Mouse (Mus musculus) megakaryocyte, embryonic 14.5 days (primary cell): ENCODE results near the gene Rasa3. TPM values are rescaled to one million over a fixed set of nuclear protein-coding genes. Genes with fewer than 3 reads are reported as not detected.

Experiments
- H3K27me3 ChIP-seq: replicated peaks from 2 replicates; pipeline ENCODE3; 2012; ENCODE audit warnings: inconsistent platforms
- H3K36me3 ChIP-seq: replicated peaks from 2 replicates; pipeline ENCODE3; 2012; ENCODE audit warnings: low read length, inconsistent platforms, mixed read lengths
- H3K4me1 ChIP-seq: 2 replicates; pipeline ENCODE4 v1.6.1; 2012; ENCODE audit warnings: inconsistent platforms
- H3K4me3 ChIP-seq: replicated peaks from 2 replicates; pipeline ENCODE3; 2012; ENCODE audit warnings: moderate library complexity, mild to moderate bottlenecking, inconsistent platforms
- H3K9me3 ChIP-seq: 2 replicates; pipeline ENCODE4 v1.6.1; 2012; ENCODE audit warnings: inconsistent platforms
- FLI1 ChIP-seq: IDR thresholded peaks from 2 replicates; pipeline ENCODE4 v1.6.1; 2012; ENCODE audit warnings: low read length, inconsistent platforms, mixed read lengths
- GATA1 ChIP-seq: IDR thresholded peaks from 3 replicates; pipeline ENCODE4 v1.6.1; 2012; ENCODE audit warnings: mixed read lengths, low read length, inconsistent platforms, borderline replicate concordance
- polyA plus RNA-seq: library from polyadenylated mRNA; stranded (reverse); fragments of >175 nt; gene quantifications from 2 replicates; pipeline ENCODE4 v1.2.3, GENCODE M21; 2012; ENCODE audit warnings: low replicate concordance; ENCODE audit not compliant: insufficient read depth

Rasa3 gene
- polyA plus RNA-seq, 1 experiment, result 86.3 TPM

DNA sequence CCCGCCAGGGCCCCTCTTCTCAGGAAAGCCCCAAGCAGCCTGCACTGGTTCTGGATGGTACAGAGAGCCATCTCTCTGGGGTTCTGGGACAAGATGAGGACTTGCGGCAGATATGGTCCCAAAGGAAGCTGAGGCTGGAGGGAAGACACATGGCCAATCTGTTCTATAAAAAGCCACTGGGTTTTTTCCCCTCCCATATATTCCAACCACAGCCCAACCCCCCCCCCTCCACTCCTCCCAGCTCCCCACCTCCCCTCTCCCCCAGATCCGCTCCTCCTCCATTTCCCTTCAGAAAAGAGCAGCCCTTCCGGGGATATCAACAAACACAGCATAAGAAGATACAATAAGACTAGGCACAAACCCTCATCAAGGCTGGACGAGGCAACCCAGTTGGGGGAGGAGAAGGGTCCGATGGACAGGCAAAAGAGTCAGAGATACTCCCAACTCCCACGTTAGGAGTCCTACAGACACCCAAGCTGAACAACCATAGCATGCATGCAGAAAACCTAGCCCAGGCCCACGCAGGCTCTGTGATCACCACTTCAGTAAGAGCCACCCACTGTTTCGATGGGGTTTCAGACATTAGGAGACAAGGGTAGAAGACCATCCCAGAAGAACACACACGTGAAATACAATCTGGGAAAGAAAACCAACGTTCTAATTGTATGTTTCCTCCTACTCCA lies 22.9 kb downstream of the Rasa3 start:
- peak overlapping the region; percentile 38 for H3K4me3 ChIP-seq
- H3K36me3 ChIP-seq, result peaks cover 94% of the 10 kb centered on the region
- no peaks in the 10 kb centered on the region for H3K9me3 ChIP-seq
- peaks cover 100% of the 10 kb centered on the region for H3K4me1 ChIP-seq
- TF ChIP-seq GATA1, result no peak
- H3K27me3 ChIP-seq, result no peaks in the 10 kb centered on the region

DNA sequence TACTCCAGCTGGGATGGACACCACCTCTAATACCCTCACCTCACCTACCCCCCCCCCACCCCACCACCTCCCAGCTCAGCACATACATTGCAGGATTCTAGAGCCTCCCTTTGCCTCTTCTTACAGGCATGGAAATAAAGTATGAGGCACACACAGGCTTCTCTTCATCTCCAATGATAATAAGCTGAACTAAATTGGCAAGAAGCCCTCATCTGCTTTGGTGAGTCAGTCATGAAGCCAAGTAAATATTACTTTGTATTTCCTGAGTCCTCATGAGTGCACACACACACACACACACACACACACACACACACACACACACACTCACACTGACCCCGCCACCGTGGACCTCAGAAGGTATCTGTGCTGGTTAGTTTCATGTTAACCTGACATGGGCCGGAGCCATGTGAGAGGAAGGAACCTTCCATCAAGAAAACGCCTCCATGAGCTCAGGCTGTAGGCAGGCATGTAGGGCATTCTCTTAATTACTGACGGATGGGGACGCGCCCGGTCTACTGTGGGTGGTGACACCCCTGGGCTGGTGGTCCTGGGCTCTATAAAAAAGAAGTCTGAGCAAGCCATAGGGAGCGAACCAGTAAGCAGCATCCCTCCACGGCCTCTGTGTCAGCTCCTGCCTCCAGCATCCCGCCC lies 26.7 kb downstream of the Rasa3 start:
- TF ChIP-seq FLI1 (no peak), GATA1 (no peak)
- Histone ChIP-seq H3K4me3 (peak overlapping the region; percentile 59), H3K27me3 (no peaks in the 10 kb centered on the region), H3K4me1 (peaks cover 97% of the 10 kb centered on the region), H3K9me3 (no peaks in the 10 kb centered on the region), H3K36me3 (peaks cover 87% of the 10 kb centered on the region)

DNA sequence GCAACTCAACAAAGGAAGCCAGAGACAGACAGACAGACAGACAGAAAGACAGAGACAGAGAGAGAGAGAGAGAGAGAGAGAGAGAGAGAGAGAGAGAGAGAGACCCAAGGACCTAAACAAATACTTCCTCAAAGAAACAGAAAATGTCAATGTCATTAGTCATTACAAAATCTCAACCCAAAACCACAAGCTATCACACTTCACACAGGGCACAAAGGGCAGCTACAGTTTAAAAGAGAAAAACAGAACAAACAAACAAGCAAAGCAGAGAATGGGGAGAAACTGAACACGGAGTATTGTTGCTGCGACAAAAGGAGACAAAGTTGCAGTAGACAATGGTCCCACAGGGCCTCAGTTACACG lies 28.3 kb downstream of the Rasa3 start:
- Histone ChIP-seq H3K4me3 (peak overlapping the region; percentile 86), H3K4me1 (peaks cover 97% of the 10 kb centered on the region), H3K9me3 (no peaks in the 10 kb centered on the region), H3K36me3 (peaks cover 87% of the 10 kb centered on the region), H3K27me3 (no peaks in the 10 kb centered on the region)
- TF ChIP-seq GATA1, result no peak
- TF ChIP-seq FLI1, result no peak

DNA sequence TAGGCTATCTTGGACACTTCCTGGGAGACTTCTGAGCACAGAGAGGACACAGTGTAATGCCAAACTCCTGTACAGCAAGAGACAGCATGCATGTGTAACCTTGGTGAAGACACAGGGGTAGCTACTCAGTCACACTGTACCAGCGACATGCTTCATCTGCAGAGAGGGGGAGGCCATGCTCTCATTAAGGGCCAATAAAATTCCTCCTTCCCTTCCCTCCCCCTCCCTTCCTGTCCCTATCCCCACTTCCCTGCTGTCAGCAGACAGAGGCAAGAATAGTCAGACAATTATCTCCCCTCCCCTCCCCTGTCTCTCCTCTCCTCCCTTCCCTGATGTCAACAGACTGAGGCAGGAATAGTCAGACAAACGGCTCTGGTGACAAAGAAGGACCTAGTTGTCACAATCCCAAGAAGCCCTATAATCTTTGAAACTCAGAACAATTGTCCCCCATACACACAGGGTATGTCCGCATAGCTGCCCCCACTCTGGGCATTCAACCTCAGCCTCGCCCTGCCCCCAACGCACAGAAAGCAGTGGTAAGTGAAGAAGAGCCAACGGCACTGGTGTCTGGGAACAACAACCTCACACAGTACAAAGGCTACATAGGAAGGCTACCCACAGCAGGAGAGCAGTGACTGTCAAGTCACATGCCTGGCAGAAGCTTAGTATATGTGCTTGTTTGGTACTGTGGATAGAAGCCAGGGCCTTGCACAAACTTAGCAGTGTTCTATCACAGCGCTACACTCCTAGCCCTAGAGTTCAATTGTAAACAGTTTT lies 28.8 kb downstream of the Rasa3 start:
- peaks cover 97% of the 10 kb centered on the region for H3K4me1 ChIP-seq

DNA sequence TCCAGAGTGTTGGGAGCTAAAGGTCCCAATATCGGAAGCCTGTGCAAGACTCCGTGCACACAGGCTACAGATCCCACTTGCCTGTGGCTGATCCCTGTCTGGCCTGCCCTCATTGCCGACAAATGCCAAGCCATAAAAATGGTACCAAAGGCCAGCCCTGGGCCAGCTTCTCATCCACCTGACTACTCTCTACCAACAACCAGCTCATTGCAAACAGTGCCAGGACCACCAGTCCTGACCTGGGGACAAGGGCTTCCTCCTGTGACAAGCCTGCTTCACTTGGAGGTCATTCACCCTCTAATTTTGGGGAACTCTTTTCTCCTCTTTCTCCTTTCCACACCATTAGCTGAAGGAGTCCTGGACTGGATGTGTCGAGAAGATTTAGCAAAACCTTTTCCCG lies 29.8 kb downstream of the Rasa3 start:
- TF ChIP-seq FLI1, result no peak
- no peak for TF ChIP-seq GATA1
- peaks cover 87% of the 10 kb centered on the region for H3K36me3 ChIP-seq
- no peaks in the 10 kb centered on the region for H3K27me3 ChIP-seq
- H3K4me3 ChIP-seq, result peak overlapping the region; percentile 40
- H3K4me1 ChIP-seq, result peaks cover 97% of the 10 kb centered on the region
- no peaks in the 10 kb centered on the region for H3K9me3 ChIP-seq

More for the DNA sequence above, 28.8 kb downstream of the Rasa3 start:
- no peak for TF ChIP-seq FLI1
- TF ChIP-seq GATA1, result no peak
- Histone ChIP-seq H3K27me3 (no peaks in the 10 kb centered on the region), H3K36me3 (peaks cover 87% of the 10 kb centered on the region), H3K4me3 (peak overlapping the region; percentile 86), H3K9me3 (no peaks in the 10 kb centered on the region)

DNA sequence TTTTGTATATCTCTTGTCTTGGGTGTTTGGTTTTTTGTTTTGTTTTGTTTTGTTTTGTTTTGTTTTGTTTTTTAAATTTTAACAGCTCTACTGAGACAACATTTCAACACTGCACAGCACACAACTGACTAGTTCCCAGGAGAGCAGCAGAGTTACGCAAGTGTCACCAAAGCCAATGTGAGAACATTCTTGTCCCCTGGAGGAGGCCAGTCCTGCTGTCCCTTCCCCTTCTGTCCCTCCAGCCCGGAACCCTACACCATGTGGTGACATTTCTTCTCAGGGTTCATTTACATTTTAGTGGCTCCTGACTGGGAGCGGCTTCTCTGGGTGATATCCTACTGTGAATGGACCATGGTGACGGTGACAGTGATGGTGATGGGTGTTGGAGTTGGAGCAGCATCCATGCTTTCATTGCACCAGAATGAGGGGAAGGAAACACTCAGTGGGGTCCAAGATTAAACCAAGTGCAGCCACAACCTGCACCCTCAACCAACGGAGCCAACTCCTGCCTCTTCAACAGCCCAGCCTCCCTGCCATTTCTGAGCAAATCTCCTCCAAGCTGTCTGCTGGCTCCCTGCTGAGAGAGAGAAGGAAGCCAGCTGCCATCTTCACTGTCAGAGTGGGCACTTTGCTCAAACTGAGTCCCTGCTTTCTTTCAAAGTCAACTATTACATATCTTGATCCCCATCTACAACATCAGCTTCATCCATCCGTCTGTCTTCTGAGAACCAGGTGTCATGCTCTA lies 32.3 kb downstream of the Rasa3 start:
- TF ChIP-seq FLI1, result no peak
- TF ChIP-seq GATA1, result no peak

DNA sequence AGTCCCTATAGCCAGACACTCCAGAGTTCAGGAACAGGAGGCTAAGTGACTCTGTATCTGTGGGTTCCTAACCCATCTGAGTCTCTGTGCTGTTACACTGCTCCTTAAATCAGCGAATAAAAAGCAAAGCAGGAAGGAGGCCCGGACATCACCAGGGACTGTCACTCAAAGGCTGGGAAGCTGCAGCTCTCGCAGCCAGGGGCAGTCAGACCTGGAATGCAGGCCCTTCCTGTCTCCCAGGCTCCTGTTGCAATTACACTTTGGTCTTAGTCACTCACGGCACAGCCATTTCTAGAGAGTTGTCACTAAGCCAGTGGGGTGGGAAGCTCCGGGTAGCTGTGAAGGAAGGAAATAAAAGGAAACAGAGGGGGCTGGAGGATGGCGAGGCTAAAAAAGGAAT lies 33.2 kb downstream of the Rasa3 start:
- peak overlapping the region; percentile 48 for H3K4me3 ChIP-seq
- peaks cover 96% of the 10 kb centered on the region for H3K4me1 ChIP-seq

More for the DNA sequence above, 32.3 kb downstream of the Rasa3 start:
- peaks cover 96% of the 10 kb centered on the region for H3K4me1 ChIP-seq
- no peaks in the 10 kb centered on the region for H3K27me3 ChIP-seq
- peaks cover 92% of the 10 kb centered on the region for H3K36me3 ChIP-seq
- H3K9me3 ChIP-seq, result no peaks in the 10 kb centered on the region
- H3K4me3 ChIP-seq, result peak overlapping the region; percentile 71

DNA sequence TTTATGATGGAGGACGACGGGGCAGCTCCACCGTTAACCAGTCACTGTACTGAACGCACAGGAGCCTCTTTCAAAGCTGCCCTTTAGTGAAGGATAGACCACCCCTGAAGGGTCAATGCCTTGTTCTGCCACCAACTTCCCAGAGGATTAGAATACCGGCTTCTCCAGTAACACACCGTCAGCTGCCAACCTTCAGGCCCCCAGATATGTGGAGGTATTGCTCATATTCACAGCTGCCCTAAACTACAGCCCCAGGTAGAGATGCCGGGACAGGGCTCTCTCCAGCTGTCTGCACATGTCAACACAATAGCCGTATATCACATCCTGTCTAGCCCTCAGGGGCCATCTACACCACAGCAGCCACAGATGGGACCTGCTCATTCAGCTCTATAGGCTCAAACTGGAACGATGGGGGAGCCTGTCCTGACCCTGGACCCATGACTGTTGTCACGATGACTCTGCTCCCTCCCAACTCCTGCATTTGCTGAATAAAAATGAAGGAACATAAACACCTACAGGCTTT lies 34.7 kb downstream of the Rasa3 start:
- Histone ChIP-seq H3K4me1 (peaks cover 90% of the 10 kb centered on the region), H3K4me3 (peak overlapping the region; percentile 16), H3K9me3 (no peaks in the 10 kb centered on the region), H3K36me3 (peaks cover 91% of the 10 kb centered on the region), H3K27me3 (no peaks in the 10 kb centered on the region)
- TF ChIP-seq GATA1 (no peak), FLI1 (no peak)

More for the DNA sequence above, 33.2 kb downstream of the Rasa3 start:
- TF ChIP-seq FLI1 (no peak), GATA1 (no peak)
- peaks cover 94% of the 10 kb centered on the region for H3K36me3 ChIP-seq
- H3K9me3 ChIP-seq, result no peaks in the 10 kb centered on the region
- H3K27me3 ChIP-seq, result no peaks in the 10 kb centered on the region

DNA sequence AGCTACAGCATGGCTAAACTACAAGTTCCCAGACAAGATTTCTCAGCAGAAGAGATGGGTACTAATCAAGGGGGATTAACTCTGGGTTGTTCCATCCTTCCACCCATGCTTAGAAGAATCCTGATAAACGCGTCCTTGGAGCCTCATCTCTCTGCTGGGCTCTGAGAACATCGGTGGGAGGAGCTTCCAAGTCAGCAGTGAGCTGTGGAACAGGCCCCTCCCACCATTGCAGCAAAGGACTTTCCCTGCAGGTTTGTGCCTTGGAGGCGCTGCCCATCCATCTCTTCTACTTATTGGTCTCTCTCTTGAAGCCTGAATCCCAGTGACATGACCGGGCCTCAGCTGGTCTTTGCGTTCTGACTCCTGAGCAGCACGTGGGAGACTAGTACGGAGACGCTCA lies 36.2 kb downstream of the Rasa3 start:
- H3K4me1 ChIP-seq, result peaks cover 87% of the 10 kb centered on the region
- H3K9me3 ChIP-seq, result no peaks in the 10 kb centered on the region
- TF ChIP-seq GATA1 (no peak), FLI1 (no peak)
- H3K36me3 ChIP-seq, result peaks cover 91% of the 10 kb centered on the region
- no peak overlapping the region for H3K4me3 ChIP-seq
- no peaks in the 10 kb centered on the region for H3K27me3 ChIP-seq
